Mouse (Mus musculus): ENCODE measurements at regions not wholly inside any gene's neighbourhood (a gene's known extent, or its start where the extent isn't known, plus 50 kb on each side); places are given as distances from the start of the nearest gene placed in this dataset.

DNA sequence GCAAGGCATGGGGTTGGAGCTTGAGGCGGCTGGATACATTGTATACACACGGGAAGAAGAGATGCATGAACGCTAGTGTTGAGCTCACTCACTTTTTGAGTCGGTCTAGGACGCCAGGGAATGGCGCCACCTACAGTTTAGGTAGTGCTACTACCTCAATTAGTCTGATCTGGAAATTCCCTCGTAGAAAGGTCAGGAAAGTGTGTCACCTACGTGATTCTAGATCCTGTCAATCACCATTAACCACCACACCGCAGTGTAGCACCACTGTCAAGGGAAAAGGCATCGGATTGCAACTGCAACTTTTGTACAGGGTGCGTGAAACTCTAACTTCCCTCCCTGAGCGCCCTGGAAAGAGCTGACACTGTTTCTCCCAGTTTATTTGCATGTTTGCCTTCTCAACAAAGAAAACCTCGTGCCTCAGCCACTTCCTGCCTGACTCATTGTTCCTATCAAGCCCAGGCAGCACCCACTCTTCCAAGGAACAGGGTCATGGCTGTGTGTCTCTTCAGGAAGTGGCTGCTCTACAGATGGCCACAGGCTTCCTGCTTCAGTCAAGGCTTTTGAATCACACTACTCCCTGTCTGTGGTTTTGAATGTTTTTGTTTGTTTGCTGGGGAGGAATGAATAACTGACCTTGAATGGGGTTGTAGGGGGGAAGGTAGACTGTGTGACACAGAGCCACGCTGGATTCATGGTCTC is 231.6 kb upstream of the Jmjd1c start:
- WGBS = 63% methylated on average over 14 of the region's 14 CpGs
- no peak overlapping the region for H3K4me2 ChIP-seq
- no peak overlapping the region for H3K4me3 ChIP-seq (replicated peaks)
- no peaks in the 10 kb centered on the region for H3K9me3 ChIP-seq
- H3K36me3 ChIP-seq = no peaks in the 10 kb centered on the region
- H3K9ac ChIP-seq (replicated peaks) = no peak overlapping the region
- no peak for ATAC-seq (ENCODE audit: insufficient number of reproducible peaks, insufficient read depth, low FRiP score, low TSS enrichment, low read depth)
- no peak overlapping the region; the same call in 1 of the 2 replicates for H3K27ac ChIP-seq
- peaks cover 8% of the 10 kb centered on the region; the same call in 1 of the 2 replicates for H3K4me1 ChIP-seq (replicated peaks)
- H3K27me3 ChIP-seq = peaks cover 3% of the 10 kb centered on the region; the same call in 1 of the 2 replicates

- no peak for ATAC-seq (ENCODE audit: insufficient number of reproducible peaks, insufficient read depth, low FRiP score, low TSS enrichment, low read depth)
- Histone ChIP-seq H3K36me3 (no peaks in the 10 kb centered on the region), H3K4me3 (replicated peaks) (no peak overlapping the region), H3K4me1 (replicated peaks) (peaks cover 8% of the 10 kb centered on the region; the same call in 1 of the 2 replicates), H3K9me3 (no peaks in the 10 kb centered on the region), H3K4me2 (no peak overlapping the region), H3K27me3 (no peaks in the 10 kb centered on the region), H3K9ac (replicated peaks) (no peak overlapping the region), H3K27ac (no peak overlapping the region)
- WGBS = 68% methylated on average over 10 of the region's 10 CpGs
Measured at GRCm38 (mm10) chr10:66865010-66865582, 230.8 kb upstream of the Jmjd1c start.

DNA sequence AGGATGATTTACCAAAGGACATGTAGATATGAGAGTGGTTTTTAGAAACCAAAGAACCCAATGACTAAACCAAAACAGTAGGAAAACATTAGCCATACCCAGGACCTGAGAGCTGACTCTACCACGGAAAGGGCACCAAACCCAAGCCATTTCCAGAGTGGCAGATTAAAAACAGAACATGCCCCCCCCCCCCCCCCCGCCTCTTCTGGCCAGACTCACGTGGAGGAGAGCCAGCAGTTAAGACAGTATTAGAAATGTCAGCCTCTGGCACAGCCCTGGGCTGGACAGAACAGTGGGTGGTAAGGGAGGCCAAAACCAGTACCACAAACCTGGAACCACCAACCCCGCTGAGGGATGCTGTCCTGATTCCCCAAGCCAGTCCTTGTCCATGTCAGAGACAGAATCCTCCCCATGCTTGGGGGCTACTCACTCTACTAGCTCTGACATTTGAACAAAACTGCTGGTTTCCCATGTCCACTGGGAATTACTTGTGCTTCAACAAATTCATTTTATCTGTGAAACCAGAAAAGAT is 224.7 kb upstream of the Jmjd1c start:
- no peaks in the 10 kb centered on the region for H3K27me3 ChIP-seq
- ATAC-seq (ENCODE audit: insufficient number of reproducible peaks, insufficient read depth, low FRiP score, low TSS enrichment, low read depth) = no peak
- no peak overlapping the region for H3K4me2 ChIP-seq
- no peaks in the 10 kb centered on the region for H3K36me3 ChIP-seq
- no peak overlapping the region for H3K9ac ChIP-seq (replicated peaks)
- WGBS = 54% methylated on average over 4 of the region's 4 CpGs
- H3K9me3 ChIP-seq = no peaks in the 10 kb centered on the region
- H3K27ac ChIP-seq = no peak overlapping the region
- no peaks in the 10 kb centered on the region for H3K4me1 ChIP-seq (replicated peaks)
- no peak overlapping the region for H3K4me3 ChIP-seq (replicated peaks)

DNA sequence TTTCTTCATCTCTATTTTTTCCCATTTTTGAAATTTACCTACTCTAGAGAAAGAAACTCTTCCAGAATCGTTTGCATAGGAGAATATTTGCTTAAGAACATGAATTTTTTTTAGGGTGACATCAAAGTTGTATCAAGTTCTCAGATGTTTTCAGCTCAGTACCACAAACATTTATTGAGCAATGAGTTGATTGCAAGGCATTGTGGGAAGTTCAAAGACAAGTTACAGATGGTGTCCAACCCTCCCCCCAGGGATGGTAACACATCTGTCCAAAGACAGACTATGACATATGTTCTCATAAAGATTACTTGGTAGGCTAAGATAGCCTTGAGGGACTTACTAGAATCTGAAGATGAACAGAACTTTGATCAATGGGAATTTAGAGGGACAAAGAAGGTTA is 224.3 kb upstream of the Jmjd1c start:
- WGBS = 67% methylated on average over 1 of the region's 1 CpGs
- Histone ChIP-seq H3K9me3 (no peaks in the 10 kb centered on the region), H3K36me3 (no peaks in the 10 kb centered on the region), H3K4me3 (replicated peaks) (no peak overlapping the region), H3K27ac (no peak overlapping the region), H3K27me3 (no peaks in the 10 kb centered on the region), H3K4me1 (replicated peaks) (no peaks in the 10 kb centered on the region), H3K9ac (replicated peaks) (no peak overlapping the region), H3K4me2 (no peak overlapping the region)
- ATAC-seq (ENCODE audit: insufficient number of reproducible peaks, insufficient read depth, low FRiP score, low TSS enrichment, low read depth) = no peak

DNA sequence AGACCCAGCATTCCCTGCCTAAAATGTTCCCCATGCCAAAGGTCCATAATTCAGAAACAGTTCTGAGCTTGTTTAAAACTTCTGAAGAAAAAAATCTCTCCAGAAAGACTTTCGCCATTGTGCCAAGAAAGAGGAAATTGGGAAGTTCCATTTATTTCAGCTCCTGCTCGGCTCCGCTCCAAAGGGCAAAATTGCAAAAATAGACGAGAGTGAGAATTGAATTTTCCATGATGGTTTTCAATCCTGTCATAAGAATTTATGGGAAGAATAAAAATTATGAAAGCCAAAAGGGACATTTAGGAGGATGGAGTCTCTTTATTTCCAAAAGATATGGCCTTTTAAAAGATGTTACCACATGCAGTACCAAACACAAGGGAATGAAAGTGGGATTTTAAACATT is 222.5 kb upstream of the Jmjd1c start:
- H3K27ac ChIP-seq = no peak overlapping the region
- ATAC-seq (ENCODE audit: insufficient number of reproducible peaks, insufficient read depth, low FRiP score, low TSS enrichment, low read depth) = no peak
- 87% methylated on average over 4 of the region's 4 CpGs for WGBS

DNA sequence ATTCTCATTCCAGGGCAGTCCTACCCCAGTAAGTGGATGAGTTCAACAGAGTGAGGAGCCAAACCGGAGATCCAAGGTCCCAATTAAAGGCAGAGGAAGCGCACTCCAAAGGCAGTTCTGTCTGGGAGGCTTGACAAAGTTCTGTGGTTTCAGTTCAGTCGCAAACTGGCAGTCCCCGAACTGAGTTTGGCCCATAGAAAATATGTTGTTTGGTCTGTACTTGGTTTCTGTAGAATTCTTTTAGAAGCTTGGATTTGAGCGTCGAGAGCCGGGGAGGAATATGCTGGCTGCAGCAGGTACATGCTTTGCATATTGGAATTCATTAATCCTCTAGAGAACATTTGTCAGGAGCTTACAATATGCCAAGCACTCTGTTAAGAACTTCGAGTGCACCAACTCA is 216.9 kb upstream of the Jmjd1c start:
- Histone ChIP-seq H3K36me3 (no peaks in the 10 kb centered on the region), H3K9ac (replicated peaks) (no peak overlapping the region), H3K27ac (no peak overlapping the region), H3K4me2 (no peak overlapping the region), H3K9me3 (no peaks in the 10 kb centered on the region), H3K4me1 (replicated peaks) (no peaks in the 10 kb centered on the region), H3K4me3 (replicated peaks) (no peak overlapping the region), H3K27me3 (no peaks in the 10 kb centered on the region)
- ATAC-seq (ENCODE audit: insufficient number of reproducible peaks, insufficient read depth, low FRiP score, low TSS enrichment, low read depth) = no peak
- WGBS = 78% methylated on average over 8 of the region's 8 CpGs

More for the DNA sequence above, 222.5 kb upstream of the Jmjd1c start:
- Histone ChIP-seq H3K9ac (replicated peaks) (no peak overlapping the region), H3K27me3 (no peaks in the 10 kb centered on the region), H3K4me3 (replicated peaks) (no peak overlapping the region), H3K4me1 (replicated peaks) (no peaks in the 10 kb centered on the region), H3K36me3 (no peaks in the 10 kb centered on the region), H3K9me3 (no peaks in the 10 kb centered on the region), H3K4me2 (no peak overlapping the region)

GRCm38 (mm10) chr10:66882825-66883224 is 213.1 kb upstream of the Jmjd1c start:
- no peak overlapping the region for H3K27ac ChIP-seq
- H3K9me3 ChIP-seq = no peaks in the 10 kb centered on the region
- H3K4me1 ChIP-seq (replicated peaks) = no peaks in the 10 kb centered on the region
- H3K36me3 ChIP-seq = no peaks in the 10 kb centered on the region
- no peak overlapping the region for H3K4me3 ChIP-seq (replicated peaks)
- no peak for ATAC-seq (ENCODE audit: insufficient number of reproducible peaks, insufficient read depth, low FRiP score, low TSS enrichment, low read depth)
- 88% methylated on average over 5 of the region's 5 CpGs for WGBS
- no peak overlapping the region for H3K4me2 ChIP-seq
- H3K9ac ChIP-seq (replicated peaks) = no peak overlapping the region
- H3K27me3 ChIP-seq = no peaks in the 10 kb centered on the region

GRCm38 (mm10) chr10:66885575-66885974 is 210.3 kb upstream of the Jmjd1c start:
- H3K27ac ChIP-seq = no peak overlapping the region
- no peaks in the 10 kb centered on the region for H3K27me3 ChIP-seq
- no peak overlapping the region for H3K9ac ChIP-seq (replicated peaks)
- no peaks in the 10 kb centered on the region for H3K36me3 ChIP-seq
- 85% methylated on average over 5 of the region's 5 CpGs for WGBS
- H3K9me3 ChIP-seq = no peaks in the 10 kb centered on the region
- H3K4me3 ChIP-seq (replicated peaks) = no peak overlapping the region
- H3K4me1 ChIP-seq (replicated peaks) = no peaks in the 10 kb centered on the region
- ATAC-seq (ENCODE audit: insufficient number of reproducible peaks, insufficient read depth, low FRiP score, low TSS enrichment, low read depth) = no peak
- no peak overlapping the region for H3K4me2 ChIP-seq

- no peaks in the 10 kb centered on the region for H3K27me3 ChIP-seq
- no peak overlapping the region for H3K4me2 ChIP-seq
- no peak for ATAC-seq (ENCODE audit: insufficient number of reproducible peaks, insufficient read depth, low FRiP score, low TSS enrichment, low read depth)
Measured at GRCm38 (mm10) chr10:66889786-66890555, 206.0 kb upstream of the Jmjd1c start.

DNA sequence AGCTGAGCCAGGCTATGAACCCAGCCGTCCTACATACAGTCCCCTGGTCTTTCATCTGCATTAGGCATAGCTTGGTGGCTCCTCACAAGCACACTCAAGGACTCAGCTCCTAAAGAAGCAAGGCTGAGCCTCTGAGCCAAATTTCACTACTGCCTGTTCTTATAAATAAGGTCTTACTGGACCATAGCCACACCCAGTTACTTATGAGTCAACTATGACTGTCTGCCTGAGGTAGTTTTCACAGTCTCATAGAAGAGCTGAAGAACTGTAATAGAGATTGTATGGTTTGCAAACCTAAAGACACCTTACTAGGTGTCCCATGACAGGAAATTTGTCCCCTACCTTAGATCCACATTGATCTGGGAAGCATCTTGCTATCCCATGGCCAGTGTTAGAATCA is 204.1 kb upstream of the Jmjd1c start:
- H3K36me3 ChIP-seq = no peaks in the 10 kb centered on the region
- no peak overlapping the region for H3K9ac ChIP-seq (replicated peaks)
- WGBS = 94% methylated on average over 1 of the region's 1 CpGs
- H3K27me3 ChIP-seq = no peaks in the 10 kb centered on the region
- H3K27ac ChIP-seq = no peak overlapping the region
- H3K4me1 ChIP-seq (replicated peaks) = peaks cover 2% of the 10 kb centered on the region; the same call in 1 of the 2 replicates
- ATAC-seq (ENCODE audit: insufficient number of reproducible peaks, insufficient read depth, low FRiP score, low TSS enrichment, low read depth) = no peak
- no peak overlapping the region for H3K4me3 ChIP-seq (replicated peaks)
- H3K9me3 ChIP-seq = no peaks in the 10 kb centered on the region
- no peak overlapping the region for H3K4me2 ChIP-seq

More at GRCm38 (mm10) chr10:66889786-66890555, 206.0 kb upstream of the Jmjd1c start:
- Histone ChIP-seq H3K4me1 (replicated peaks) (no peaks in the 10 kb centered on the region), H3K4me3 (replicated peaks) (no peak overlapping the region), H3K36me3 (no peaks in the 10 kb centered on the region), H3K27ac (no peak overlapping the region; the same call in 1 of the 2 replicates), H3K9me3 (no peaks in the 10 kb centered on the region), H3K9ac (replicated peaks) (no peak overlapping the region)
- 63% methylated on average over 12 of the region's 12 CpGs for WGBS

GRCm38 (mm10) chr10:66893836-66894235 is 202.1 kb upstream of the Jmjd1c start:
- no peak overlapping the region for H3K4me3 ChIP-seq (replicated peaks)
- H3K4me2 ChIP-seq = no peak overlapping the region
- no peaks in the 10 kb centered on the region for H3K36me3 ChIP-seq
- H3K4me1 ChIP-seq (replicated peaks) = peaks cover 10% of the 10 kb centered on the region; the same call in 1 of the 2 replicates
- no peak overlapping the region for H3K27ac ChIP-seq
- 91% methylated on average over 14 of the region's 14 CpGs for WGBS
- no peak overlapping the region for H3K9ac ChIP-seq (replicated peaks)
- no peaks in the 10 kb centered on the region for H3K9me3 ChIP-seq
- H3K27me3 ChIP-seq = no peaks in the 10 kb centered on the region
- no peak for ATAC-seq (ENCODE audit: insufficient number of reproducible peaks, insufficient read depth, low FRiP score, low TSS enrichment, low read depth)

All from limb, embryonic 12.5 days (tissue).